Mouse (Mus musculus) MEL (cell line): Measurements from ENCODE around the gene Gng7. TPM values are rescaled to one million over a fixed set of nuclear protein-coding genes. Genes with fewer than 3 reads are reported as not detected.

Source experiments
- DNase-seq: peaks from one replicate; pipeline ENCODE4 v3.0.0; 2011; ENCODE audit warnings: low read depth, low spot score
- H3K27ac ChIP-seq: 2 replicates; pipeline ENCODE4 v1.5.1; 2012; ENCODE audit warnings: low read depth, mild to moderate bottlenecking, control low read depth, low read length, moderate library complexity; ENCODE audit not compliant: control insufficient read depth
- H3K27me3 ChIP-seq, 2 experiments: fragments of 150-350 bp in 1 of 2; sonication (generic) in 1 of 2; 2 replicates each; pipeline ENCODE4 v1.6.1; 2012; ENCODE audit warnings: low read length in 2 of 2, mild to moderate bottlenecking in 2 of 2, improper control_type of control experiment in 1 of 2, moderate library complexity in 1 of 2; ENCODE audit not compliant: insufficient read depth in 2 of 2, control insufficient read depth in 1 of 2
- H3K36me3 ChIP-seq, 2 experiments: 2 replicates each; pipeline ENCODE4 v1.6.1; 2012 to 2014; ENCODE audit warnings: low read length in 2 of 2, improper control_type of control experiment in 1 of 2, inconsistent platforms in 1 of 2, mild to moderate bottlenecking in 1 of 2; ENCODE audit not compliant: insufficient read depth in 2 of 2, control insufficient read depth in 1 of 2
- H3K4me1 ChIP-seq, 2 experiments: fragments of 150-350 bp in 1 of 2; sonication (generic) in 1 of 2; 2 replicates each; pipeline ENCODE4 v1.6.1; 2012; ENCODE audit warnings: low read length in 2 of 2, improper control_type of control experiment in 1 of 2, mild to moderate bottlenecking in 1 of 2; ENCODE audit not compliant: insufficient read depth in 2 of 2, control insufficient read depth in 1 of 2
- H3K4me3 ChIP-seq, 2 experiments: fragments of 150-350 bp in 1 of 2; sonication (generic) in 1 of 2; 2 replicates each; pipeline ENCODE4 v1.5.1; 2012; ENCODE audit warnings: low read depth in 2 of 2, low read length in 2 of 2, mild to moderate bottlenecking in 2 of 2, moderate library complexity in 2 of 2, control low read depth in 1 of 2, improper control_type of control experiment in 1 of 2; ENCODE audit not compliant: control insufficient read depth in 1 of 2, insufficient read depth in 1 of 2
- H3K79me2 ChIP-seq: 2 replicates; pipeline ENCODE4 v1.6.1; 2012; ENCODE audit warnings: mild to moderate bottlenecking, low read length, moderate library complexity; ENCODE audit not compliant: control insufficient read depth, poor library complexity, insufficient read depth
- H3K9ac ChIP-seq: 2 replicates; pipeline ENCODE4 v1.6.1; 2012; ENCODE audit warnings: low read depth, mild to moderate bottlenecking, control low read depth, low read length, moderate library complexity; ENCODE audit not compliant: control insufficient read depth, poor library complexity, severe bottlenecking
- H3K9me3 ChIP-seq: fragments of 150-350 bp; sonication (generic); replicated peaks from 2 replicates; pipeline ENCODE4 v1.6.1; 2012; ENCODE audit warnings: mild to moderate bottlenecking, low read length, improper control_type of control experiment, moderate library complexity; ENCODE audit not compliant: insufficient read depth
- BHLHE40 ChIP-seq: IDR thresholded peaks from 2 replicates; pipeline ENCODE4 v1.6.1; 2012; ENCODE audit warnings: low read depth, mild to moderate bottlenecking, inconsistent platforms, low read length, improper control_type of control experiment, borderline replicate concordance
- CHD1 ChIP-seq: IDR thresholded peaks from 2 replicates; pipeline ENCODE4 v1.6.1; 2012; ENCODE audit warnings: low read depth, mild to moderate bottlenecking, inconsistent platforms, low read length, improper control_type of control experiment
- CHD2 ChIP-seq: IDR thresholded peaks from 2 replicates; pipeline ENCODE4 v1.6.1; 2011; ENCODE audit warnings: low read length, improper control_type of control experiment
- CTCF ChIP-seq, 3 experiments: IDR thresholded peaks in 2 of 3; conservative IDR thresholded peaks in 1 of 3; 2 replicates each; pipeline ENCODE4 v1.5.1; 2011 to 2012; ENCODE audit warnings: low read length in 3 of 3, low read depth in 2 of 3, mild to moderate bottlenecking in 2 of 3, improper control_type of control experiment in 1 of 3, inconsistent platforms in 1 of 3, mixed read lengths in 1 of 3, moderate library complexity in 1 of 3; ENCODE audit not compliant: control insufficient read depth in 1 of 3, insufficient read depth in 1 of 3, poor library complexity in 1 of 3, severe bottlenecking in 1 of 3
- ELF1 ChIP-seq: IDR thresholded peaks from 2 replicates; pipeline ENCODE4 v1.6.1; 2014; ENCODE audit warnings: low read depth, mild to moderate bottlenecking, inconsistent platforms, low read length, improper control_type of control experiment, moderate library complexity
- EP300 ChIP-seq, 2 experiments: IDR thresholded peaks; 2 replicates each; pipeline ENCODE4 v1.6.1; 2011; ENCODE audit warnings: improper control_type of control experiment in 2 of 2, low read length in 2 of 2, low read depth in 1 of 2, mild to moderate bottlenecking in 1 of 2
- GATA1 ChIP-seq: IDR thresholded peaks from 2 replicates; pipeline ENCODE4 v1.6.1; 2011; ENCODE audit warnings: low read depth, low read length, improper control_type of control experiment
- HCFC1 ChIP-seq: IDR thresholded peaks from 2 replicates; pipeline ENCODE4 v1.6.1; 2012; ENCODE audit warnings: low read depth, mild to moderate bottlenecking, inconsistent platforms, low read length, improper control_type of control experiment, moderate library complexity
- JUND ChIP-seq: IDR thresholded peaks from 2 replicates; pipeline ENCODE4 v1.6.1; 2011; ENCODE audit warnings: low read depth, mild to moderate bottlenecking, improper control_type of control experiment, low read length
- KAT2A ChIP-seq: conservative IDR thresholded peaks from 2 replicates; pipeline ENCODE4 v1.6.1; 2012; ENCODE audit warnings: low read depth, low read length, improper control_type of control experiment, inconsistent platforms
- MAFK ChIP-seq: IDR thresholded peaks from 2 replicates; pipeline ENCODE4 v1.6.1; 2011; ENCODE audit warnings: low read depth, mild to moderate bottlenecking, low read length, improper control_type of control experiment, borderline replicate concordance
- MAX ChIP-seq: IDR thresholded peaks from 2 replicates; pipeline ENCODE4 v1.6.1; 2011; ENCODE audit warnings: low read length, improper control_type of control experiment
- MEF2A ChIP-seq: IDR thresholded peaks from 2 replicates; pipeline ENCODE4 v1.6.1; 2014; ENCODE audit warnings: low read depth, mild to moderate bottlenecking, inconsistent platforms, low read length, improper control_type of control experiment; ENCODE audit not compliant: poor library complexity, insufficient replicate concordance, severe bottlenecking; ENCODE audit errors: extremely low read depth
- MXI1 ChIP-seq: IDR thresholded peaks from 2 replicates; pipeline ENCODE4 v1.6.1; 2011; ENCODE audit warnings: mild to moderate bottlenecking, low read depth, low read length, improper control_type of control experiment
- MYB ChIP-seq: IDR thresholded peaks from 2 replicates; pipeline ENCODE4 v1.6.1; 2011; ENCODE audit warnings: mild to moderate bottlenecking, low read depth, low read length, improper control_type of control experiment
- MYC ChIP-seq: IDR thresholded peaks from 2 replicates; pipeline ENCODE4 v1.6.1; 2011; ENCODE audit warnings: low read depth, mild to moderate bottlenecking, low read length, improper control_type of control experiment, moderate library complexity
- NELFE ChIP-seq: IDR thresholded peaks from 2 replicates; pipeline ENCODE4 v1.6.1; 2011; ENCODE audit warnings: low read depth, low read length, improper control_type of control experiment
- NRF1 ChIP-seq: IDR thresholded peaks from 2 replicates; pipeline ENCODE4 v1.6.1; 2014; ENCODE audit warnings: low read depth, mild to moderate bottlenecking, inconsistent platforms, low read length, improper control_type of control experiment, moderate library complexity; ENCODE audit not compliant: poor library complexity, insufficient read depth, severe bottlenecking
- POLR2A ChIP-seq, 2 experiments: IDR thresholded peaks; 2 replicates each; pipeline ENCODE4 v1.6.1; 2011 to 2012; ENCODE audit warnings: low read length in 2 of 2, mild to moderate bottlenecking in 2 of 2, control low read depth in 1 of 2, improper control_type of control experiment in 1 of 2, low read depth in 1 of 2, moderate library complexity in 1 of 2; ENCODE audit not compliant: control insufficient read depth in 1 of 2, insufficient read depth in 1 of 2, poor library complexity in 1 of 2
- POLR2AphosphoS2 ChIP-seq: IDR thresholded peaks from 2 replicates; pipeline ENCODE4 v1.6.1; 2011; ENCODE audit warnings: low read length, improper control_type of control experiment
- POLR2AphosphoS5 ChIP-seq: IDR thresholded peaks from 2 replicates; pipeline ENCODE4 v1.6.1; 2012; ENCODE audit warnings: low read depth, borderline replicate concordance, mild to moderate bottlenecking, inconsistent platforms, low read length, moderate library complexity, mixed read lengths
- RAD21 ChIP-seq: IDR thresholded peaks from 2 replicates; pipeline ENCODE4 v1.6.1; 2011; ENCODE audit warnings: mild to moderate bottlenecking, low read depth, low read length, improper control_type of control experiment
- RCOR1 ChIP-seq: IDR thresholded peaks from 2 replicates; pipeline ENCODE4 v1.6.1; 2012; ENCODE audit warnings: low read depth, mild to moderate bottlenecking, inconsistent platforms, low read length, improper control_type of control experiment
- SIN3A ChIP-seq: IDR thresholded peaks from 2 replicates; pipeline ENCODE4 v1.6.1; 2012; ENCODE audit warnings: low read length, improper control_type of control experiment, inconsistent platforms
- SMC3 ChIP-seq: IDR thresholded peaks from 2 replicates; pipeline ENCODE4 v1.6.1; 2011; ENCODE audit warnings: low read depth, low read length, improper control_type of control experiment
- TAL1 ChIP-seq: IDR thresholded peaks from 2 replicates; pipeline ENCODE4 v1.6.1; 2012; ENCODE audit warnings: mild to moderate bottlenecking, inconsistent platforms, low read length, moderate library complexity, mixed read lengths
- TBP ChIP-seq: IDR thresholded peaks from 2 replicates; pipeline ENCODE4 v1.8.0; 2011; ENCODE audit warnings: low read depth, low read length, improper control_type of control experiment
- TCF12 ChIP-seq: IDR thresholded peaks from 2 replicates; pipeline ENCODE4 v1.6.1; 2014; ENCODE audit warnings: low read depth, mild to moderate bottlenecking, inconsistent platforms, low read length, improper control_type of control experiment, moderate library complexity
- USF1 ChIP-seq: IDR thresholded peaks from 2 replicates; pipeline ENCODE4 v1.6.1; 2014; ENCODE audit warnings: low read depth, mild to moderate bottlenecking, inconsistent platforms, low read length, improper control_type of control experiment, moderate library complexity
- ZC3H11A ChIP-seq: IDR thresholded peaks from 2 replicates; pipeline ENCODE4 v1.6.1; 2012; ENCODE audit warnings: low read depth, mild to moderate bottlenecking, inconsistent platforms, low read length, improper control_type of control experiment
- ZKSCAN1 ChIP-seq: IDR thresholded peaks from 2 replicates; pipeline ENCODE4 v1.6.1; 2012; ENCODE audit warnings: low read depth, mild to moderate bottlenecking, inconsistent platforms, low read length, improper control_type of control experiment, moderate library complexity
- ZNF384 ChIP-seq: IDR thresholded peaks from 2 replicates; pipeline ENCODE4 v1.6.1; 2012; ENCODE audit warnings: low read depth, mild to moderate bottlenecking, inconsistent platforms, low read length, improper control_type of control experiment
- polyA plus RNA-seq, 2 experiments: library from polyadenylated mRNA; stranded (reverse) in 1 of 2; unstranded in 1 of 2; fragments of >175 nt in 1 of 2; fragments of >200 nt in 1 of 2; gene quantifications; 2 replicates each; pipeline versions ENCODE4 v1.2.1 to v1.2.4; 2012; ENCODE audit warnings: low replicate concordance in 2 of 2, low read depth in 1 of 2; ENCODE audit not compliant: insufficient read length in 2 of 2, insufficient read depth in 1 of 2, missing spikeins in 1 of 2
- total RNA-seq: library from RNA; depleted of rRNA; stranded (reverse); fragments of 300-350 nt; gene quantifications from 2 replicates; pipeline ENCODE4 v1.2.3, GENCODE M21; 2012

The Gng7 gene
- total and polyA plus RNA-seq, 3 experiments, result 1.3 to 6.2 TPM; not detected in 1

DNA sequence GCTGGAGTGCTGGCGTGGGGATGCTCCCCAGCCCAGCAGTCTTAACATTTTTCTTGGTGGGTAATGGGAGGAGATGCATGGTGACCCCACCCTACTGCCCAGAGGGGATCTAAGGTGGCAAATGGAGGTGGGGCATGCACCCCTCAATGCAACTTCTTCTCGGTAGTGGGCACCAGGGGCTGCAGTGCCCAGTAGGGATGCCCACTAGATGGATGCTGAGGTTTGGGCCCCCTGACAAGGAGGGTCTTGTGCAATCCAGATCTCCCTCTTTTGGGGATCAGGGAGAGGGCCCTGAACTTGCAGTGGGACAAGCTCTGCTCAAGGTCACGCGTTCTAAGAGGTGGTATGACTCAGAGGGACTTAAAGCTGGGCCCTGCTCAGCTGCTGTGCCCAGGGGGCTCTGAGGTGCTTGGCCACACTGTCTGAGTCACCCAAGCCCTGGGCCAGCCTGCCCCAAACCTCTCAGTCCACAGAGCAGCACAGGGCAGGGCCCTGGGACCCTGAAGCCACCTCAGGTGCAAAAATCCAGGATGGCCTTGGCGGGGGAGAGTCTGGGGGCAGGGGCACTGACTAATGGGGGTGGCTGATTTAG is 9.7 kb upstream of the Gng7 start:
- Histone ChIP-seq H3K9me3 (no peaks in the 10 kb centered on the region), H3K4me3 (no peak overlapping the region), H3K36me3 (no peaks in the 10 kb centered on the region), H3K79me2 (no peaks in the 10 kb centered on the region), H3K27ac (no peak overlapping the region), H3K9ac (no peak overlapping the region), H3K4me1 (no peaks in the 10 kb centered on the region), H3K27me3 (no peaks in the 10 kb centered on the region)
- DNase-seq, result no peak
- TF ChIP-seq BHLHE40, result no peak
- TF ChIP-seq TAL1, result no peak
- TF ChIP-seq ZKSCAN1, result no peak
- no peak for TF ChIP-seq POLR2AphosphoS2
- no peak for TF ChIP-seq NRF1
- TF ChIP-seq NELFE, result no peak
- TF ChIP-seq ELF1, result no peak
- no peak for TF ChIP-seq TBP
- TF ChIP-seq MYC, result no peak
- no peak for TF ChIP-seq CTCF (IDR thresholded peaks at IDR 0.05 in 2 of 3, conservative IDR thresholded peaks at IDR 0.05 in 1 of 3; ENCODE audit: control insufficient read depth in 1 of 3, insufficient read depth in 1 of 3, low read depth in 2 of 3, low read length in 3 of 3, poor library complexity in 1 of 3, severe bottlenecking in 1 of 3)

GRCm38 (mm10) chr10:81022744-81023143 is 8.0 kb upstream of the Gng7 start:
- H3K9ac ChIP-seq, result no peak overlapping the region
- no peaks in the 10 kb centered on the region for H3K9me3 ChIP-seq
- peaks cover 0 to 2% of the 10 kb centered on the region in 2 experiments; a peak in 1 of 4 replicates for H3K36me3 ChIP-seq
- peaks cover 2 to 7% of the 10 kb centered on the region in 2 experiments; a peak in 2 of 4 replicates for H3K4me1 ChIP-seq
- no peaks in the 10 kb centered on the region for H3K27me3 ChIP-seq
- no peak overlapping the region for H3K4me3 ChIP-seq
- no peaks in the 10 kb centered on the region for H3K79me2 ChIP-seq
- peak; percentile 70 for DNase-seq
- no peak overlapping the region for H3K27ac ChIP-seq
- TF ChIP-seq RAD21 (peak; percentile 41), SMC3 (peak; percentile 50), USF1 (no peak), ELF1 (no peak), MXI1 (peak; percentile 42; the same call in 1 of the 2 replicates), MAFK (no peak), CHD1 (no peak), CHD2 (no peak), NELFE (no peak), POLR2AphosphoS2 (no peak), ZKSCAN1 (no peak), ZC3H11A (no peak; the same call in 1 of the 2 replicates), RCOR1 (no peak), POLR2AphosphoS5 (no peak), MYB (no peak), GATA1 (no peak), SIN3A (no peak), MAX (peak; percentile 65; the same call in 1 of the 2 replicates), MYC (peak; percentile 89), ZNF384 (0 out of 2 replicates have a peak, but pooled peaks have one; percentile 29), TCF12 (no peak), CTCF (IDR thresholded peaks at IDR 0.05 in 2 of 3, conservative IDR thresholded peaks at IDR 0.05 in 1 of 3; ENCODE audit: control insufficient read depth in 1 of 3, insufficient read depth in 1 of 3, low read depth in 2 of 3, low read length in 3 of 3, poor library complexity in 1 of 3, severe bottlenecking in 1 of 3) (peak; percentile 68 to 69 (median 69)), JUND (no peak), POLR2A (IDR thresholded peaks at IDR 0.05; ENCODE audit: control insufficient read depth in 1 of 2, insufficient read depth in 1 of 2, low read depth in 1 of 2, low read length in 2 of 2, poor library complexity in 1 of 2) (no peak), MEF2A (no peak), HCFC1 (no peak), EP300 (IDR thresholded peaks at IDR 0.05; ENCODE audit: low read depth in 1 of 2, low read length in 2 of 2) (no peak), KAT2A (no peak)
